Mouse (Mus musculus) lung, postnatal 0 days (tissue): ENCODE measurements around the gene Arhgap18.

Experiments
- CTCF ChIP-seq: IDR thresholded peaks from 2 replicates; pipeline ENCODE4 v1.5.1; 2016; ENCODE audit warnings: antibody characterized with exemption, mild to moderate bottlenecking
- EP300 ChIP-seq: IDR thresholded peaks from 2 replicates; pipeline ENCODE4 v1.6.1; 2016; ENCODE audit warnings: antibody characterized with exemption, mild to moderate bottlenecking, control low read depth

DNA sequence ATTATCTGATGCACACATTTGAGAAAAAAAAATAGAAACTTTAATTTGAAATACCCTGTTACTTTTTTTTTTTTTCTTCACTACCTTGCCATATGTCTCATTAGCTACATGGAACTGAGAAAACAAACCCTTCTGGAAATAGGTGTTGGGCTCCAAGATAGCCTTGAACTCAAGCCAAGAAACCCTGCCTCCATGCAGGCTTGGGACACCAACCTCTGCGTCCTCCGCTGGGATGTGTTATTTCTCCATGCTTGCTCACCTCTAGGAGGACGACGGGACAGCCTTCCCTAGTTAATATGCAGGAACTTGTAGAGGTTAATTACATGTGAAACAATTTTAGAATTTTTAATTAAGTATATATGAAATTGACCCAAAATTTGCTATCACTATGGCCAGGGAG lies 96.1 kb downstream of the Arhgap18 start:
- TF ChIP-seq EP300: no peak
- TF ChIP-seq CTCF: no peak
